Mouse (Mus musculus): Measurements from ENCODE around the gene Tacc2. TPM values are rescaled to one million over a fixed set of nuclear protein-coding genes. Genes with fewer than 3 reads are reported as not detected.

Gene Tacc2
- polyA plus RNA-seq, 1 experiment: 72.2 TPM

DNA sequence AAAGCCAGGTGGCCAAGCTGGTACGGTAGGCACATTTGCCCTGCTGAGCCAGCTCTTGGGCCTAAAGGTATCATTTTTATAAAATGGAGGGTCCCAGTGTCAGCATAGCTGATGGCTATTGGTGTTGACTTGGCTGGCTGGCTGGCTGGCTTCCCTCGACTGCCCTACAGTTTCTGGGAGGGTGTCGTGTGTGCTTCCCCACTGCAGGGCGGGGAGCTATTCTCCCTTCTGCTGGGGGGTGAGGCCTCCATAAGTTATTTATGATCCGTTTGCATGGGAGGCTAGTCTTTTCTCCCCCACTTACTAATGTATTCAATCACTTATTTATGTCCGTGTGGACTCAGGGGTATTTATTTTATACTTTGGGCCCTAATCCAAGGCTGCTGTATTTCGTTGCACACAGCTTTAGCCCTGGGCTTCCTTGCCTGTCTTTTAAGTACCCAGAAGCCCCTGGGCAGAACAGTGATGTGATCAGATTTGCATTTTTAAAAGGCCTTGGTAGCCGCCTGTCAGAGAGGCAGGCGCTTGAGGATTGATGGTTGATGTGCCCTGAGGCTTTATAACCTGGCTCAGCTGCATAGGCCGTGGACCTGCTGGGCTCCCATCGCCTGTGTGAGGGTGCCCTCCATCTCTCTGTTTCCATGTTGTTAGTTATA lies 99.8 kb downstream of the Tacc2 start:
- no peak overlapping the region for H3K27ac ChIP-seq (ENCODE audit: insufficient read depth, low read depth, low read length)
- peaks cover 1% of the 10 kb centered on the region; the same call in 1 of the 2 replicates for H3K4me1 ChIP-seq (ENCODE audit: control insufficient read depth, insufficient read depth, low read length)
- no peak for TF ChIP-seq POLR2A (IDR thresholded peaks at IDR 0.05; ENCODE audit: low read depth, low read length)
- no peak for TF ChIP-seq CTCF (conservative IDR thresholded peaks at IDR 0.05; ENCODE audit: insufficient read depth, insufficient read length, low read depth, low read length)
- no peak for DNase-seq
- H3K27me3 ChIP-seq (replicated peaks; ENCODE audit: control insufficient read depth, insufficient read depth, low read length): no peaks in the 10 kb centered on the region
- no peaks in the 10 kb centered on the region for H3K36me3 ChIP-seq (ENCODE audit: control insufficient read depth, insufficient read depth, low read length)
- WGBS: 72% methylated on average over 11 of the region's 11 CpGs
- H3K4me3 ChIP-seq (ENCODE audit: insufficient read depth, low read depth, low read length): no peak overlapping the region

- 86% methylated on average over 12 of the region's 12 CpGs for WGBS
- peaks cover 3% of the 10 kb centered on the region; the same call in 1 of the 2 replicates for H3K4me1 ChIP-seq (ENCODE audit: control insufficient read depth, insufficient read depth, low read length)
- no peak overlapping the region for H3K27ac ChIP-seq (ENCODE audit: insufficient read depth, low read depth, low read length)
- TF ChIP-seq POLR2A (IDR thresholded peaks at IDR 0.05; ENCODE audit: low read depth, low read length): no peak
- TF ChIP-seq CTCF (conservative IDR thresholded peaks at IDR 0.05; ENCODE audit: insufficient read depth, insufficient read length, low read depth, low read length): no peak
- H3K4me3 ChIP-seq (ENCODE audit: insufficient read depth, low read depth, low read length): no peak overlapping the region
- no peak for DNase-seq
- no peaks in the 10 kb centered on the region for H3K27me3 ChIP-seq (replicated peaks; ENCODE audit: control insufficient read depth, insufficient read depth, low read length)
- H3K36me3 ChIP-seq (ENCODE audit: control insufficient read depth, insufficient read depth, low read length): no peaks in the 10 kb centered on the region
These were observed 100.5 kb downstream of the Tacc2 start for GRCm38 (mm10) chr7:130677541-130678274.

- Histone ChIP-seq H3K4me3 (ENCODE audit: insufficient read depth, low read depth, low read length) (no peak overlapping the region), H3K4me1 (ENCODE audit: control insufficient read depth, insufficient read depth, low read length) (peaks cover 3% of the 10 kb centered on the region; the same call in 1 of the 2 replicates), H3K27me3 (replicated peaks; ENCODE audit: control insufficient read depth, insufficient read depth, low read length) (no peaks in the 10 kb centered on the region), H3K36me3 (ENCODE audit: control insufficient read depth, insufficient read depth, low read length) (no peaks in the 10 kb centered on the region), H3K27ac (ENCODE audit: insufficient read depth, low read depth, low read length) (no peak overlapping the region)
- no peak for DNase-seq
- WGBS: 83% methylated on average over 6 of the region's 6 CpGs
- TF ChIP-seq POLR2A (IDR thresholded peaks at IDR 0.05; ENCODE audit: low read depth, low read length) (no peak), CTCF (conservative IDR thresholded peaks at IDR 0.05; ENCODE audit: insufficient read depth, insufficient read length, low read depth, low read length) (no peak)
These were observed 101.2 kb downstream of the Tacc2 start for GRCm38 (mm10) chr7:130678414-130678813.

DNA sequence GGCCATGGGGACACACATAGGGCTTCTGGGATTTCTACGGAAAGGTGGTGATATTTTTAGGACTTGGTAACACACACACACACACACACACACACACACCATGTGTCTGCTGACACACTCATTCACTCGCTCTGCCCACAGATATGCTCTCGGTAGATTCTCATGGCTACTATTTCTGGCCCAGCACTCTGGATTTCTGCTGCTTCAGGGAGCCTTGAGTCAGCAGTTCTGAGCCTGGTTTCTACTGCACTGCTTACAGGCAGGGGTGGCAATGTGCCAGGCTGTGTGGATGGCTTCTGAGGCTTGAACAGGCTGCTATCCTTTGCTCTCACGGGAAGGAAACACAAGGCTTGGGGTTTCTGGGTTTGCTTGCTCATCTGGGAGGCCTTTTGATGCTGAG lies 104.6 kb downstream of the Tacc2 start:
- peaks cover 3% of the 10 kb centered on the region; the same call in 1 of the 2 replicates for H3K4me1 ChIP-seq (ENCODE audit: control insufficient read depth, insufficient read depth, low read length)
- WGBS: 34% methylated on average over 4 of the region's 4 CpGs
- H3K27me3 ChIP-seq (replicated peaks; ENCODE audit: control insufficient read depth, insufficient read depth, low read length): no peaks in the 10 kb centered on the region
- peak; percentile 89 for DNase-seq
- no peak for TF ChIP-seq CTCF (conservative IDR thresholded peaks at IDR 0.05; ENCODE audit: insufficient read depth, insufficient read length, low read depth, low read length)
- TF ChIP-seq POLR2A (IDR thresholded peaks at IDR 0.05; ENCODE audit: low read depth, low read length): no peak
- no peaks in the 10 kb centered on the region for H3K36me3 ChIP-seq (ENCODE audit: control insufficient read depth, insufficient read depth, low read length)
- H3K4me3 ChIP-seq (ENCODE audit: insufficient read depth, low read depth, low read length): no peak overlapping the region
- H3K27ac ChIP-seq (ENCODE audit: insufficient read depth, low read depth, low read length): no peak overlapping the region

DNA sequence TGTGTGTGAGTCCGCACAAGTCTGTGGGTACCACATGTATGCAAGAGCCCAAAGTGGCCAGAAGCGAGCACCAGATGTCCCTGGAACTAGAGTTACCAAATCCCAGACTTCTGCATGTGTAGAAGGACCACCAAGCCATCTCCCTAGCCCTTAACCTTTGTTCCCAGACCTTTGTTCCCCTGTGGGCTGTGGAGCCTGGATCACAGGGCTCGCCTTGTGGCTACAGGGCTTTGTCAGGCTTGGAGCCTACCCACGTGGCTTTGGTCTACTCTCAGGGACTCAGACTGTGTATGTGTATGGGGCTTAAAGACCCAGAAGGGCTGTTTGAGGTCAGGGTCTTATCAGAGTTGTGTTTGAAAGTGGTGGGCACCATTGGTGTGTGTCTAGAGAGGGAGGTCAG lies 111.4 kb downstream of the Tacc2 start:
- WGBS: 70% methylated on average over 4 of the region's 4 CpGs
- no peak for TF ChIP-seq CTCF (conservative IDR thresholded peaks at IDR 0.05; ENCODE audit: insufficient read depth, insufficient read length, low read depth, low read length)
- TF ChIP-seq POLR2A (IDR thresholded peaks at IDR 0.05; ENCODE audit: low read depth, low read length): no peak
- Histone ChIP-seq H3K36me3 (ENCODE audit: control insufficient read depth, insufficient read depth, low read length) (no peaks in the 10 kb centered on the region), H3K27ac (ENCODE audit: insufficient read depth, low read depth, low read length) (no peak overlapping the region), H3K4me1 (ENCODE audit: control insufficient read depth, insufficient read depth, low read length) (peaks cover 9% of the 10 kb centered on the region; the same call in 1 of the 2 replicates), H3K4me3 (ENCODE audit: insufficient read depth, low read depth, low read length) (no peak overlapping the region), H3K27me3 (replicated peaks; ENCODE audit: control insufficient read depth, insufficient read depth, low read length) (no peaks in the 10 kb centered on the region)
- DNase-seq: peak; percentile 71

DNA sequence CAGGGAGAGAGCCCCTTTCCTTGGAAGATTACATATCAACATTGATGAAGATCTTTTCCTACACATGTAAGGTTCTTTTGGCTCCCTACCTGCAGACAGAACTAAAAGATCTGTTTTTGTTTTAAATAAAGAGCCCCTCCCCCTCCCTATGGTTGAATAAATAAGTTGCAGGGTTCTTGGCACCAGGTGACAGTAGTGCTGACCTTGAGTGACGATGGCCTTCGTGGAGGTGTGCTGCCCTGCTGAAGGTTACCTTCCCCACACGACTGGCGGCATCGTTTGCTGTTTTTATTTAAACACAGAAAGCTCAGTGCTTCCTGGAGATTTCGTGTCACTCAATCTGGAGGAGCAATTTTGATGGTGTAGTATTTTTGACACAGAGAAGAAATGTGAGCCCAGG lies 113.6 kb downstream of the Tacc2 start:
- H3K4me3 ChIP-seq (ENCODE audit: insufficient read depth, low read depth, low read length): no peak overlapping the region
- no peaks in the 10 kb centered on the region for H3K36me3 ChIP-seq (ENCODE audit: control insufficient read depth, insufficient read depth, low read length)
- peaks cover 9% of the 10 kb centered on the region; the same call in 1 of the 2 replicates for H3K4me1 ChIP-seq (ENCODE audit: control insufficient read depth, insufficient read depth, low read length)
- peak; percentile 59 for DNase-seq
- TF ChIP-seq POLR2A (IDR thresholded peaks at IDR 0.05; ENCODE audit: low read depth, low read length) (no peak), CTCF (conservative IDR thresholded peaks at IDR 0.05; ENCODE audit: insufficient read depth, insufficient read length, low read depth, low read length) (no peak)
- H3K27me3 ChIP-seq (replicated peaks; ENCODE audit: control insufficient read depth, insufficient read depth, low read length): no peaks in the 10 kb centered on the region
- no peak overlapping the region for H3K27ac ChIP-seq (ENCODE audit: insufficient read depth, low read depth, low read length)
- 40% methylated on average over 6 of the region's 6 CpGs for WGBS

DNA sequence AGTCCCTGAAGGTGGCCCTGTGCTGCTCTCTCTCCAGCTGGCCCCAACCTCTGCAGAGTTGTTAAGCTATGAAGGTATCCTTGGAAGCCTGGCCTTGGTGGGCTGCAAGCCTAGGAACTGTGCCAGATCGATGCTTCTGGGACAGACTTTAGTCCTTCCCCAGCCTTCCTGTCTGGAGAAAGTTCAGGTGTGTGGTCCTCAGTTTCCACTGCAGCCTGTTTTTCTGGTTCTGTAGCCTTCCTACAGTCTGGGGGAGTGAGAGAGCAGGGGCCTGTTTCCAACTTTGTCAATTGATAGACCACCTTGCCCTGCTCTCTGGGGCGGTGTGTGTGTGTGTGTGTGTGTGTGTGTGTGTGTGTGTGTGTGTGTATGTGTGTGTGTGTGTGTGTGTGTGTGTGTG lies 114.7 kb downstream of the Tacc2 start:
- TF ChIP-seq CTCF (conservative IDR thresholded peaks at IDR 0.05; ENCODE audit: insufficient read depth, insufficient read length, low read depth, low read length) (no peak), POLR2A (IDR thresholded peaks at IDR 0.05; ENCODE audit: low read depth, low read length) (no peak)
- Histone ChIP-seq H3K36me3 (ENCODE audit: control insufficient read depth, insufficient read depth, low read length) (no peaks in the 10 kb centered on the region), H3K4me3 (ENCODE audit: insufficient read depth, low read depth, low read length) (no peak overlapping the region), H3K27ac (ENCODE audit: insufficient read depth, low read depth, low read length) (no peak overlapping the region), H3K27me3 (replicated peaks; ENCODE audit: control insufficient read depth, insufficient read depth, low read length) (no peaks in the 10 kb centered on the region), H3K4me1 (ENCODE audit: control insufficient read depth, insufficient read depth, low read length) (peaks cover 9% of the 10 kb centered on the region; the same call in 1 of the 2 replicates)
- 45% methylated on average over 2 of the region's 2 CpGs for WGBS
- DNase-seq: no peak

Data from kidney, adult 2 months (tissue).